Mouse (Mus musculus) testis, adult 2 months (tissue): ENCODE data around the gene Il6ra.

Experiments
- CTCF ChIP-seq: fragments of 200-500 bp; IDR thresholded peaks from 2 replicates; pipeline ENCODE4 v1.5.1; 2012; ENCODE audit warnings: low read depth, mild to moderate bottlenecking, inconsistent platforms, low read length, moderate library complexity; ENCODE audit not compliant: control insufficient read depth, insufficient read depth, insufficient replicate concordance
- POLR2A ChIP-seq: fragments of 200-500 bp; IDR thresholded peaks from 2 replicates; pipeline ENCODE4 v1.6.1; 2012; ENCODE audit warnings: low read depth, mild to moderate bottlenecking, inconsistent platforms, low read length, moderate library complexity; ENCODE audit not compliant: control insufficient read depth

DNA sequence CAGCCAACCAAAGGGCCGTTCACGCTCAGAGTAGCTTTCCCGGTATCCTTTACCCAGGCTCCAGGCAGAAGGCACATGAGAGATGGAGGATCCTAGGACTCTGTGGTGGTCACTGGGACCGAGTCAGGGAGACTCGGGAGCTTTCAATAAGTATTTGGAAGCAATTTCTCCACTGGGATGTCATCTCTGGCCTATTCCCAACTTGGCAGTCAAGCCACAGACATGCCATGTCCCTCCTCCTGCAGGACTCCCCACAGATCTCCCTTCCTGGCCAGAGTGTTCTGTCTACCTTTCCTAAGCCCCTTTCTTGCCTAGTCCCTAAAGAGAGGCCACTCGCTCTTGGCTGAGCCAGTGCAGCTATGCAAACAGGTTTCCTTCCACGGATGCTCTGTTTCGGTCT is 35.9 kb downstream of the Il6ra start:
- TF ChIP-seq POLR2A (no peak), CTCF (no peak)
